12 mouse cellular contexts compared by ENCODE assay signal in genomic region chr8:107492802-107493201, GRCm38 (mm10).
"Had no signal": no experiment of that assay in that cellular context is flagged by ENCODE, and none has a peak within 500 bp of the region (broad histone marks: within the 10 kb centered on the region; RNA-seq: fewer than 3 reads in every experiment).

No protein-coding gene starts in this region.

- H3K27ac ChIP-seq: intestine, embryonic 15.5 days; kidney, postnatal 0 days; liver, embryonic 14.5 days; midbrain, embryonic 12.5 days; stomach, embryonic 15.5 days had no signal

- H3K9ac ChIP-seq: intestine, embryonic 15.5 days; liver, embryonic 14.5 days; midbrain, embryonic 12.5 days; stomach, embryonic 15.5 days had no signal

- ATAC-seq: intestine, embryonic 15.5 days; midbrain, embryonic 16.5 days had no signal

- H3K4me3 ChIP-seq: intestine, embryonic 15.5 days; midbrain, embryonic 12.5 days; stomach, embryonic 15.5 days had no signal

- H3K9me3 ChIP-seq: intestine, embryonic 15.5 days; midbrain, embryonic 12.5 days; stomach, embryonic 15.5 days had no signal

- H3K4me2 ChIP-seq: intestine, embryonic 15.5 days; midbrain, embryonic 12.5 days; stomach, embryonic 15.5 days had no signal

- DNase-seq: kidney, adult 8-10 months; kidney, postnatal 36 days; layer of hippocampus, adult 9-11 months; lung, adult 18-20 months; thymus, adult 2 months; thymus, postnatal 25 days had no signal

- H3K27me3 ChIP-seq: intestine, embryonic 15.5 days; midbrain, embryonic 12.5 days; stomach, embryonic 15.5 days had no signal

- H3K36me3 ChIP-seq: intestine, embryonic 15.5 days; midbrain, embryonic 12.5 days; stomach, embryonic 15.5 days had no signal
